Mouse (Mus musculus) c-Kit-positive CD71-positive TER-119-negative erythroid progenitor cells, embryonic 14.5 days (primary cell): ENCODE data around the gene Sparcl1.

Experiments used
- DNase-seq: peaks from one replicate; pipeline ENCODE4 v3.0.0-alpha.2; 2013; ENCODE audit warnings: low read depth

The Sparcl1 gene

DNA sequence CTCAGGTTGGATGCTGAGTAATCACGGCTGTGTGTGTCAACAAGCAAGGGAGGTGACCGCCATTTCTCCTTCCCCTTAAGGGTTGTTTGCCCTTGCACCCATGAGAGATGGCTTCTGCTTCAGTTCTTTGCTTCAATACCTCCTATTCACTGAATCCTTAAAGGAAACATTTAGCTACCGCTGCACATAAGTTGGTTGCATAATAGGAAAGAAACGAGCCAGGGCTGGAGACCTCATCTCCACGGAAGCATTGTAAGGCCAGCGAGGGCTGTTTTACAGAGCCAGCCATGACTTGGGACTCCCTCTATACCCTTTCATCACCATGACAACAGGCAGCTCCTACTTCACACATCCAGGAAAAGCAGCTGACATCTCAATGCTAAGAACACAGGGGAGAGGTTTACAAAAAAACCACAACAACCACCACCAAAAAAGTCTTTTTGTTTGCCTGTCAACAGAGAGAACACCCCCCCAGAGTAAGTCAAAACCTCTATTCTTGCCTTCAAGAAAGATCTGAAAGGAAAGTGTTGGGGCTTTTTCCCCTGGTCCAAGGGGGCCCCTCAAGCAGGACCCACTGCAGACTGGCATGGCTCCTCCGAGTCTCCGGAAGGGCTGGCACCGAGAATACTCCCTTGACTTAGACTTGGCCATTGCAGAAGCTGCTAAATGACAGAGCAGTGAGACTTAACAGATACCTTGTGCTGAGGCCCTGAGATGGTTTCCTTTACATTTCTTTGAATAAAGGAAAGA lies 3.2 kb downstream of the Sparcl1 start:
- DNase-seq, result no peak

DNA sequence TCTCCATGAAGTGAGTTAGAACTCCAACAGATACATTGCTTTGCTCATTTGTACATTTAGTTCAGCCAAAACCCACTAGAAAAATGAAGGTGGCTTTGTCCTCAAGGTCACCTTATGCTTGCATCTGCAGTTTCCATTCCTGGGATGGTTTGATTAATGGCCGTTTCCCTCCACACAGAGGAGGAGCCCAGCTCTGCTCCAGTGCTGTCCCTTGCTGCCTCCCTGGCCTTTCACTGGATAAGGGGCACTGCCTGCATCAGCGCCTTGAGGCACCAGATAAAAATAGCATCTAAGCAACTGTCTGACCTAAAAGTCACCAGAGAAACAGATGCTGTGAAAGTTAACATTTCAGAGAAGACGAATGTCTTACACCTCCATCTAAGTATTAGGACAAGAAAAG lies 4.0 kb downstream of the Sparcl1 start:
- DNase-seq, result no peak

DNA sequence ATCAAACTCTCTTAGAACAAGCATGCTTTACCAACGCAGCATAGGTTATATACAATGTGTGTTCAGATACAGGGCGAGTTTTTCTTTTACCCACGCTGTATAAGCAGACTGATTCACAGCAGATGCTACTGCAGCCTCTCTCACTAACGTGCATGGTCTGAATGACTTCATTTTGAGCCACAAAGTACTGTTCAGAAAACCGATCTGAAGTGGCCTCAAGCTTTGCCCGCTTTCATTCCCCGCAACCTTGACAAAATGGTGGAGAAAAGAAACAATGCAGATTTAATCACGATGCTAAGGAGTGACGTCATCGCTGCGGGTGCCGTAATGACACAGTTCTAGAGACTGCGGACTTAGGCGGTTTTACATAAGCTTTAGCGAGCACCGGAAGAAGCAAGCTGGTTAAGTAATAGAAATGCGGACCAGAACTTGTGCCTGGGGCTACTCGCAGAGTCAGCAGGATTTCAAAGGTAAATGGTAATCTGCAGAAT lies 4.6 kb downstream of the Sparcl1 start:
- DNase-seq, result no peak

DNA sequence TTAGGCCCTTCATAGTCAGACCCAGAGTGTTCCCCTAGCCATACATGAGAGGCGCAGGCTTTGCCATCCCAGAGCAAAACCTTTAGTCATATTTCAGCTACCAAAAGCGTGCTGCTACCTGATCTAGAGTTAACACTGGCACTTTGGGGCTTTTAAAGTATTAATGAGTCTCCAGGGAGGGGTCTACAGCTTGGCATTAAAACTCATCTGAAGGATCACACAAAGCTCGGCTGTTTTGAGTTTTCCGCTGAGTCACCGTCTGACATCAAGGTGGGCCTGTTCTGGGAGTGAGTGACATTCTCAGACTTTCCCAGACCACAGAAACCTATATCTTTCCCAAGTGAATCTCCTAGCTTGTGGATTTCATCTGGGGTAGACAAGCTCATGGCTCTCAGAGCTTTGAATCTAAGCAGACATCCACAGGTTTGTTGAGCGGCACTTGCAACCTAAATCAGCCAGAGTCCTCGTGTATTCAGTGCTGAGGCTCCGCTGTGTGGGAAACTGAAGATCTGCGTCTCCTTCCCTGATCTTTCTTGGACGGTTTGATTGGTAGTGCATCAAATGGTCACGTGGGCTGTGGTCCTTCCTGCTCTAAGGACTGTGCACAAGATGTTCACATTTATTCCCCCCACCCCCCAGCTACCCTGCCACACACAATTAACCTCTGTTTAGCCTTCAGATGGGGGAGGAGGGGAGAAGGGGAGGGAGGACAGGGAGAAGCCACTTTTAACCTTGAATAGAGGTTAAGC lies 5.2 kb downstream of the Sparcl1 start:
- DNase-seq, result no peak

DNA sequence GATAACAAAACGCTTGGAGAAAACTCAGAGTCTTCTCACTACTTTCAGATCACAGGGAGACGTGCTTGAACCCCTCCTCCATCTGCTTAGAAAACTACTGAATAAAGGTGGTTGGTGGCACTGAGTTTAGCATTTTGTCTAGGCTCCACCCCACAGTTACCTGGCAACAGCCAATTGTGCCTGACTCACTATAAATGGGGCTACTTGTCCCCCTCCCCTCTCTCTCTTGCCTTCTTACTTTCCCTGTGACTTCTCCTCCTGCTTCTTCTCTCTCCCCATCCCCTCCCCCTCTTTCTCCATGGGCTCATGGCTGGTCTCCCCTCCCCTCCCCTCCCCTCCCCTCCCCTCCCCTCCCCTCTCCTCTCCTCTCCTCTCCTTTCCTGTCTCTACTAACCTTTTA lies 9.4 kb downstream of the Sparcl1 start:
- no peak for DNase-seq

DNA sequence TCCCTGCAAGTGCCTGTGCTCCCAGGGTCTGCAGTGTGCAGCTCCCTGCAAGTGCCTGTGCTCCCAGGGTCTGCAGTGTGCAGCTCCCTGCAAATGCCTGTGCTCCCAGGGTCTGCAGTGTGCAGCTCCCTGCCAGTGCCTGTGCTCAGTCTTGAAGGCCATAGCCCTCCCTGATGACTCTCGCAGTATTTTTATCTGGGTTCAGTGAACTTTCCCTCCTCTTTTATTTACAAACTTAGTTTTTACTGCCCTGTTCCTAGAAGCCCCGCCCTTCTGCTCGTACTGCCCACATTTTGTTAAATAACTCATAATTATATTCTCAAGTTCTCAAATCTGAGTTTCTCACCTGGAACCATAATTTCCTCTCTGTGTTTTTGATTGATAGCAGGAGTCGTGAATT lies 10.4 kb downstream of the Sparcl1 start:
- DNase-seq, result no peak

DNA sequence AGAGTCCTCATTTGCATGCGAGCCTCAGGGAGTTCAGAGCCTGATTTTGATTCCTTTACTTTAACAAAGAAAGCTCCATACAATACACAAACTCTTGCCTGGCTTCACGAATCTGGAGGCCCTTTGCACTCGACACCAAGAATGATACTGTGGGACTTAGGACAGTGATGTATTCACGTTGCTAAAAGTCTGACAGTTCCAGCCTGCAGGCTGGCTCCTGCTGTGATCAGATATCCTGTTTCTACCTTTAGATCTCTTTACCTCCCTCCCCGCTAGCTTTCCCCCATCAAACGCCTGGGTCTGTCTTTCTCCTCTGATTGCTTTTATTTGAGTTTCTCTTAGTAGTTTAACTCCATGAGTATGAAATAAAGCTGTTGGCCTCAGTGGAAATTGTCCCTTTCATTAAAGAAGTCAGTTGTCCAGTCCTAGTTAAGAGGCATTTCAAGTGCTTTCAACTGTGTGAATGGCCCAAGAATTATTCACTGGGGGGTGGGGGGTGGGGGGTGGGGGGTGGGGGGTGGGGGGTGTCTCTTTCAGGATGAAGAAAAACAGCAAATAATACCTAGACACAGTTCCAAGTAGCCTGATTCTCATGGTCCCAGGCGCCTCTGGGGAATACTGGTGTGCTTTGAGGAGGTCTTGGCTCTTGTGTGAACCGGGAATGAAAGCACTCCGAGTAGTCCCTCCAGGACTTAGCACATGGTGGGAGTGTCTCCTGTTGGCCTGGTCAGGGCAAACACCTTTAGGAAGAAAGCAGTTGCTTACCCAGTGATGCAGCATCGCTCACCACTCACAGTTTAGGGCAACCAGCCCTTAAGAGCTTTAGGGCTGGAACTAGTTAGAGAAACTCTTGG lies 11.6 kb downstream of the Sparcl1 start:
- no peak for DNase-seq

DNA sequence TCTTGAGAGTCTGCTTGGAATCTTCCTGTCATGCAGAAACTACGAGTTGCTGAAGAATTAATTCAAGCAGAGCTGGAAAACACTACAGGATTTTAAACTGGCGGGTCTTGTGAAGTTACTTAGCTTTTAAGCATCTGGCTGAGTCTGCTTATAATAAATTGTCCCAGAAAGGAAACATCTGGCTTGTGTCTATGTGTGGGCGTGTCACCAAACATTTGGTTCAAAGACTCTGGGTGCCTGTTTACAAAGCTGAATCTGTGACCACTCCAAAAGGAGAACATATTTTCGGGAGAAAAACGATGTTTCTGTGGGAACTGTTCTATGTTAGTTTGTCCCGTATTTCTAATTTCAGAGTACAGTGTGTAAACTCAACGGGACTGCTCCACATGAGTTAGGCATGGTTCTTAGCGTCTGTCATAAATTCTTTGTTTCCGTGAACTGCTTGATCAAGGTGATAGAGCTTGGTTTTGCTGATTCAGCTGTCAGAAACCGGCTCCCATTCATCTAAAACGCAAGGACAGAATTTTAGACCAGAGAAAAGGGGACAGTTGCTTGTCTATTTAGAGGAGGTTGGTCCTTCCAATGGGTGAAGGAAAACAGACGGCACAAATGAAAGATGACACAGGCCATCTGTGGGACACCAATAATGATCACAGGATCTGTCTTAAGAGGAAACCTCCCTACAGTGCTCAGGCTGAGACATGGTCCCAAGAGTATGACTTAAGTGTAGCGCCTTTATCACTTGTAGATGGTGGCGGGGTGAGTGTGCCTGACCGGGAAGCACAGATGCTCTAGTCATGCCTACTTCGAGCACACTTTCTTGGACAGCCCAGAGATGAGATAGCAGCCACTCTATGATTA lies 17.2 kb downstream of the Sparcl1 start:
- DNase-seq, result no peak

DNA sequence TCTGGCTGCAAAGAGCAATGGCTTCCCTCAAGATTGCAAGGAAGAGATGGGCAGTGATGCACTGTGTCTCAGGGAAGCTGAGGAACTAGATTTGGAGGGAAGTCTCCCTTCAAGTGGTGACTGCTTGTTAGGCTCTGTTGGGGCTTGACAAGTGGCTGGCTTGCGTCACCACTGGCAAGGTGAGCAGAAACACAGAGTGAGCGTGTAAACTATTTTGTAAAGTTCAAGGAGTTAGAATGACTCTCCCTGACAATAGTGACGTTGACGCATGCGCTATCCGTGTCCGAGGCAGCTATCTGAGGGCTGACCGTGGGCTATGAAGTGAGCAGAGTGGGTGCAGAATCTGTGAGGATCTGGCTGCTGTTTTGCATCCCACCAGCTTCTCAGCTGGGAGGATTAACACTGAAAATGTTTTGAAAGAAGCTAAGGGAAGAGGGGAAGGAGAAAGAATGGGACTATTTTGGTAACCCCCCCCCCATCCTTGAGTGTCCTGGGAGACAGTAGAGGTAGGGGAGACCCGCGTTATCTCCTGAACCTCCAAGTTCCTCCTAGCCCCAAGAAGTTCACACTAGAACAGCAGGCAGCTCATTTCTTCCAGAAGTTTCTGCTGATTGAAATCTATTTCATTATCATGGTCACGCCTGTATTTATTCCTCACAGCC lies 18.0 kb downstream of the Sparcl1 start:
- no peak for DNase-seq

DNA sequence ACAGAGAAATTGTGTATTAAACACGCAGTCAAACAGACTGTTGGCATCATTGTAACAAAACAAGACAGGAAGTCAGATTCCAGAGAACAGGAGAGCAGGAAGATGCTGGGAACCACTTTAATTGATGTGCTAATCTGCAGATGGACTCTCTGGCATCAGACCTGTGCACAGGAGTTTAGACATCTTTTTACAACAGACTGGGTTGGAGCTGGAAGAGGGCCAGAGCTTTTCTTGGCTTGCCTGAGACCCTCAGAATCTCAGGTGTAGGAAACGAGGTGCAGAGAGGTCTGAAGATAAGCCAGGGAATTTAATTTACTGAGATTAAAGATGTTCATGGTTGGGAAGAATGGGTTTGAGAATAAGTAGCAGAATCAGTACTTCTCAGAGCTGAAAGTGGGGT lies 23.8 kb downstream of the Sparcl1 start:
- no peak for DNase-seq

DNA sequence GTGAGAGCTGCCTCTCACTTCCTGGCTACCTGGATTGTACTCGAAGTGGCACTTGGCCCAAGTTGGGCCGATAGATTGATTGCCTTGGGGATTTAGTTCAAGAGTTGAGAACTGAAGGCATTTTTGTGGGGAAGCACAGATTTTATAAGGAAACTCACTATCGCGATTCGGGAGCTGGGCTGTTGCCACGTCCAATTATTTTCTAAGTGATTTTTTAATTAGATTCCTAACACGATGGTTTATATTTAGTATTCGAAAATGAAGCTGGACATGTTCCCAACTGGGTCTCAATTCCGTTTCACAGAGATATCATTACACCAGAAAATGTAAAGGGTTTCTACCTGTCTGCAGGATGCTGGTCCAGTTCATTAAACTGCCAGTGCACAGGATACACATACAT lies 28.2 kb downstream of the Sparcl1 start:
- no peak for DNase-seq

DNA sequence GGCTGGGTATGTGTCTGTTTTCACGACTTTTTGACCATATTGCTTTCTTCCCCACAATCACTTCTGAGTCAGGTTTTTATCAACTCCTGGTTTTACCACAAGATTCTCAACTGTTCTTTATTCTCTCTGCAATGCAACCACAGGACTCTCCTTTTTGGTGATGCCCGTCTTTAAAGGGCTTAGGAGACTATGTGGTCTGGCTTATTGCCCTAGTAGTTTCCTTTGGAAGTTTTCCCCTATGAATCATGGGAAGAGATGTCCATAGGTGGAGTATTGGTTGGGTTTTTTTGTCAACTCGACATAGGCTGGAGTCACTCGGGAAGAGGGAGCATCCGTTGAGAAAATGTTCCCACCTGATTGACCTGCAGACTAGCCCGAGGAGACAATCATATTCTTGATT lies 32.8 kb downstream of the Sparcl1 start:
- DNase-seq, result no peak

DNA sequence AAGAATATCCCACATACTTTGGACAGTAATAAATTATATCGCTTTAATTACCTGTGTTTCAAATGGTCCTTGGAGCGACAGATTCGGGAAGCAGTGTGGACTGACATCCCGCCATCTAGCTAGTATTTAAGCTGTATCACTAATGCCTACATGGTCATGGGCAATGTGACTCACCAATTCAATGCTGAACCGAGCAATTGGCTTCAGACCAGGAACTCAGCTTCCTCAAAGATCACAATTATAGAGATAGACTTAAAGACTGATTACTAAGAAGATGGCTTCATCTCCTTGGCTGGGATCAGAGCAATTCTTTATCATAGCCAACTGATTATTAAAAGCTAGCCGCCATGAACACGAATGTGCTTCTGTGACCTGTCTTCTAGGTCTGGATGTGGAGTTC lies 36.0 kb downstream of the Sparcl1 start, which contains the start of gene Gm17660:
Gene Gm17660 (minus strand): TSS at position 101 of the 400 bp plus-strand sequence.
- DNase-seq, result no peak

DNA sequence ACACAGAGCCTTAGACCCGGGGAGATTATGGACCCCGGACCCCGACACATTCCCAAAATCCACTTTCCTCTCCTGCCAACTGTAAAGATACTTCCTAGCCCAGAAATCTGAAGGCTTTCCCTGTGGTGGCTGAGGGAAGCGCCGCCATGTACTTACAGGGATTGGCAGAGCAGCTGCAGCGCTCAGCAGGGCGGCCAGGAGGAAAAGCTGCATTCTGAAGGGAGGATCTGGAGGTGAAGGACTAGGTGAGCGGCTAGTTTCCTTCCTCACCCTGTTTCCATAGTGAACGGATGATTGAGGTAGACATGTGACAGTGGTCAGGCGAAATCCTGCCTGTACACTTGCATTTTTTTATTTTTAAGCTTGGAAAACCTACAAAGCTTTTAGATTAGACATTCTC lies 37.2 kb downstream of the Sparcl1 start:
- no peak for DNase-seq

DNA sequence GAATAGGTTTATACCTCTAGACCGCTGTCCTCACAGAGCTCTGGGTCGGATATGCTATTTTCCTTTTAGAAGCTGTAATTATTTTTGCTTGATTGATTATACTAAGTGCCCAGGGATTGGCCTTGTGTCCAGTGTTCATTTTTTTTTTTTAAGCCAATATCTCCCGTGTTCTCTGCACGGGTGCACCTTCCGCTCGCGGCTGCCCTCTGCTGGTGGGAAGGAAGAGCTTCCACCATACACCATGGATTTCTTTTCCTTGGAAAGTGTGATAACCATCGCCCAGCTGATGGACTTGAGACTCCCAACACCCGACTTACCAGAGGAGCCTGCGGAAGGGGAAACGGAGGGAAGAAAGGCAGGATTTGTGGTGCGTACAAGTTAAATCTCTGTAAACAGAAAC lies 39.1 kb downstream of the Sparcl1 start:
- DNase-seq, result no peak

DNA sequence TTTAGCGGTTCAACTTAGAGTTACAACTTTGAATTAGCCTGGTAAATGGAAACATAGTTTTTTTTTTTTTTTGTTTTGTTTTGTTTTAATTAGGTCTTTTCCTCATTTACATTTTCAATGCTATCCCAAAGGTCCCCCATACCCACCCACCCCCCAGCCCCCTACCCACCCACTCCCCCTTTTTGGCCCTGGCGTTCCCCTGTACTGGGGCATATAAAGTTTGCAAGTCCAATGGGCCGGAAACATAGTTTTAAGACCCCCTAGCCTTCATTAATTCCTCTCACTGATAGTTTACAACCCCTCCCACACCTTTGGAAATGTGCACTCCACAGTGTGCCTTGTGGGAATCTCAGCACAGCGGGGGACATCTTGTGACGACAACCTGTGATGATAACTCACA lies 39.9 kb downstream of the Sparcl1 start:
- DNase-seq, result no peak

DNA sequence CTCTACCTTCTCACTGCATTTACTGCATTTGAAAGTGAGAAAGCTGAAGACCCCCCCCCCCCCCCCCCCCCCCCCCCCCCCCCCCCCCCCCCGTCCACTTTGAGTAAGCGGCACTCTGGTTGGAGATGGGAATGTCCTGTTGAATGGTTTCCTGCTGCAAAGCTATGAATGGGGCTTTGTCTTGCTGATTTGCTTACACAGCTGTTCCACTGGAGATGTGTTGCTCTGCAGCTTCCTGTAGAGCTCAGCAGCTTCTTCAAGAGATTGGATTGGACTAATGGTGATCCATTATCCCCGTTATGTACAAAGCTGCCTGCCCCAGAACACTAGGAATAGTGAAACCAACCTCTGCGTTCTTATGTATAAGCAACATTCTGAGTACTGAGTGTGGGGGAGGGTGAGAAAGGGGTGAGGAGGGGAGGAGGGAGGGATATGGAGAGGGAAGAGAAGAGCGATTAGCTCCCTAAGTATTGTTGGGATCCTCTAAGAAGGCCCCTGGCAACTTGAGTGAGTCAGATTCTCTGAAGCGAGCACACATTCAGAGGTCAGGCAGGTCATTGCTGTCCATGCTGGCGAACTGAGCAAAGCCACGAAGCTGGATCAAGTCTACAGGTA lies 41.2 kb downstream of the Sparcl1 start:
- no peak for DNase-seq

DNA sequence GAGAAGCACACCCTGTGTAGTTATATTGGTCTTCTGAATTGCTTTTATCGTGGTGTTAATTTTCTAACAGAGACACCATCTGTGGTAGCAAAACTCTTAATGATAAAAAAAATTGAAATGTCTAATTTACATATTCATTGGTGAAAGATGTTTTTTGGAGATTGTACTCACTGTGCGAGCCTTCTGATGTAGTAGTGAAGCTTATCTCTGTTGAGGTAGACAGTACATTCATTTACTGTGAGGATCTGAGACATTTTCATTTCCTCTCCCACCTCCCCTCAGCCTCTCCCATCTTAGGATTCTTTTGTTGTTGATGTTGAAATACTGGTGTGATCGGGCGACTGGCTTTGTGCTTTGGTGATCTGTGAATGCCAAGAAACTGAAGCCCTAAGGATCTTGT lies 42.5 kb downstream of the Sparcl1 start:
- DNase-seq, result no peak

DNA sequence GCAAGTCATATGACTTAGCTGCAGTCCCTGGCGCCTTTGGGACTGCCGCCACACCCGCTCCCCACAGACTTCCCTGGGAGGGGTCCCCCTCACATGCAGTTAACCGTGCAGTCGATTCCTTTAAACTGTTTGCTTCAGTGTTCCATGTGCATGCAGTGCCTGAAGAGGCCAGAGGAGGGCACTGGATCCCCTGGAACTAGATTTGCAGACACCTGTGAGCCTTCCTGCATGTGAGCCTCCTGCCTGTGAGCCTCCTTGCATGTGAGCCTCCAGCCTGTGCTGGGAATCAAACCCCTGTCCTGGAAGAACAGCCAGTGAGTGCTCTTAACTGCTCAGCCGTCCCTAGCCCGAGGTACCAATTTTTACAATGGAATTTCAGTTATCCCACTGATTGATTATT lies 44.8 kb downstream of the Sparcl1 start:
- no peak for DNase-seq

DNA sequence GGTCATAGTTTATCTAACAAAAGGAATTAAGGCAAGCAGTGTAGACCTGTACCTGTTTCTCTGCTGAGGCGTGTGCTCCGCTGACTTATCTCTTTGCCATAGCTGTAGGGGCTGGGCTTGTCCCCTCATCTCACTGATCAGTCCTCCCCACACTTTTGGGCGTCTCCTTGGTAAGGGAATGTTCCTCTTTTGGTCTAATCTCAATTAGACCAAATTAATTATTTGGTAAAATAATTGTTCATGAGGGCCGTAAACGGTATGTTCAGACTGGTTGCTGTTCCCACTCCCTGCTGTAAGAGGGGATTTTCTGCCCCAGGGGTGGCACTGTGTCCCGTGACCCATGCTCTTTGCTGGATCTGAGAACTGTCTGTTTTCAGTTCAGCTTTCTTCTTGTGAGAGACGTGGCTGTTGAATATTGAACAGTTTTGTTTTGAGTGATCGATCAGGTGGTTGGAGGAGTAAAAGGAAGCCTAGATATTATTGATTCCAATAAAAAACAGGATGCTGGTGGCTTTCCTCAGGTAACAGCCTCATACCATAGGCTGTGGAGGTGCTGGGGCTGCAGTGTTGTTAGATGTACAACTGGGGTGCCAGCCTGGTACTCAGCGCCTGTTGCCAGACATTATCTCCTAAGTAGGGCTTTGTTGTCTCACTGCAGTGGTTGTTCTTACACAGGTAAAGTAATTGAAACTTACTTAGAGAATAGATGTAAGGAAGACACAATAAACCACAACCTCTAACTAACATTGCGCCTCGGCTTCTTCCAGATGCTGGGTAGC lies 50.6 kb downstream of the Sparcl1 start:
- DNase-seq, result no peak
